Mouse (Mus musculus) cerebellum, postnatal 14 days (tissue): ENCODE data around the gene Sipa1.
A peak's percentile ranks its signal among the peaks of the same experiment; 100 is the strongest.

ENCODE experiments used
- DNase-seq, 2 experiments: peaks; one replicate each; pipeline ENCODE4 v3.0.0; 2021; ENCODE audit warnings: mixed read lengths in 2 of 2

Gene Sipa1

GRCm38 (mm10) chr19:5641021-5641420 lies 22.5 kb downstream of the Sipa1 start:
- DNase-seq, result no peak

GRCm38 (mm10) chr19:5640339-5640738 lies 23.2 kb downstream of the Sipa1 start:
- DNase-seq, result no peak

- no peak for DNase-seq
These were observed 25.0 kb downstream of the Sipa1 start for GRCm38 (mm10) chr19:5638416-5639005.

- DNase-seq, result peak; percentile 96 to 97
These were observed 26.1 kb downstream of the Sipa1 start, which contains the start of gene Rela for GRCm38 (mm10) chr19:5637069-5638047. TSS of gene Rela (plus strand) at chr19:5637483.

GRCm38 (mm10) chr19:5636571-5637041 lies 26.9 kb downstream of the Sipa1 start:
- DNase-seq, result no peak

- no peak for DNase-seq
These were observed 27.4 kb downstream of the Sipa1 start for GRCm38 (mm10) chr19:5636036-5636570.

GRCm38 (mm10) chr19:5632120-5632519 lies 31.4 kb downstream of the Sipa1 start:
- no peak for DNase-seq

- DNase-seq, result no peak
These were observed 33.6 kb downstream of the Sipa1 start for GRCm38 (mm10) chr19:5629907-5630306.

- DNase-seq, result no peak
These were observed 38.2 kb downstream of the Sipa1 start for GRCm38 (mm10) chr19:5625311-5625710.

GRCm38 (mm10) chr19:5621884-5622283 lies 41.6 kb downstream of the Sipa1 start:
- no peak for DNase-seq

- no peak for DNase-seq
These were observed 43.5 kb downstream of the Sipa1 start for GRCm38 (mm10) chr19:5620007-5620406.

- no peak for DNase-seq
These were observed 48.6 kb downstream of the Sipa1 start for GRCm38 (mm10) chr19:5614953-5615352.

GRCm38 (mm10) chr19:5612762-5613411 lies 50.6 kb downstream of the Sipa1 start:
- DNase-seq, result no peak

GRCm38 (mm10) chr19:5611973-5612372 lies 51.5 kb downstream of the Sipa1 start:
- no peak for DNase-seq

- peak; percentile 95 to 96 for DNase-seq
These were observed 53.7 kb downstream of the Sipa1 start, which contains the start of gene Kat5 for GRCm38 (mm10) chr19:5609547-5610404. TSS of gene Kat5 (minus strand) at chr19:5610237.

- no peak for DNase-seq
These were observed 54.3 kb downstream of the Sipa1 start for GRCm38 (mm10) chr19:5609171-5609546.

GRCm38 (mm10) chr19:5608707-5609106 lies 54.8 kb downstream of the Sipa1 start:
- peak in 1 of 2 experiments; percentile 28 for DNase-seq

- peak in 1 of 2 experiments; percentile 39 for DNase-seq
These were observed 55.6 kb downstream of the Sipa1 start for GRCm38 (mm10) chr19:5607705-5608410.

- DNase-seq, result no peak
These were observed 57.3 kb downstream of the Sipa1 start for GRCm38 (mm10) chr19:5606196-5606595.

GRCm38 (mm10) chr19:5605126-5605525 lies 58.4 kb downstream of the Sipa1 start:
- no peak for DNase-seq

- no peak for DNase-seq
These were observed 59.8 kb downstream of the Sipa1 start for GRCm38 (mm10) chr19:5603664-5604063.
